Comparison of ENCODE assay signal across 28 mouse cellular contexts in the genomic region with DNA sequence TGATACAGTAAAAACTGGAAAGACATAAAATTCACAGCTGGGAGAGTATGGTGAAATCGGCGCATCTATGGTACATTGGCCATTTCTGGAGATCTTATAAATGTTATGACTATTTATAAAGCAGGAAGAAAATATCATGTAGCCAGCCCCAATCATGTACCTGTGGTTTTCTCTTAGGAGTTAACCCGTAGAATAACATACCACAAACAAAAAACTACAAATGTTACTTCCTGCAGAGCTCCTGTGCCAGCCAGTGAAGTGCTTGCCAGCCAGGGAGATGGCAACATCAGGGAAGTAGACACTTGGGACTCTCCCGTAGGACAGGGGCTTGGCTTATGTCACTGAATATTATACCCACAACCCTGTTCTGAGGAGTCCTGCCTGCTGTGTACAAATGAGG. TPM values are rescaled to one million over a fixed set of nuclear protein-coding genes. Genes with fewer than 3 reads are reported as not detected.
DNase-seq lines count a peak whose midpoint lies in the region; ATAC-seq and TF ChIP-seq lines count a peak whose summit lies in the region.
"Had no signal": no experiment of that assay in that cellular context is flagged by ENCODE, and none has a peak within 500 bp of the region (broad histone marks: within the 10 kb centered on the region; RNA-seq: fewer than 3 reads in every experiment).

No protein-coding gene starts in this region.

- no peak for ATAC-seq in liver, embryonic 11.5 days (replicated peaks; ENCODE audit: low FRiP score)
- ATAC-seq in liver, postnatal 0 days = no peak
- peak; percentile 35 to 43; a peak in 1 of 4 replicates for ATAC-seq in hematopoietic stem cell, adult 5-6 weeks (replicated peaks in 1 of 2; ENCODE audit: insufficient read depth in 1 of 2, low FRiP score in 2 of 2, low TSS enrichment in 1 of 2, low read depth in 1 of 2, poor library complexity in 2 of 2, severe bottlenecking in 2 of 2)
- ATAC-seq: activated CD4-positive, CD25-positive, alpha-beta regulatory T cell, adult 4 months; CD4-positive, CD25-positive, alpha-beta regulatory T cell, adult 4 months; forebrain, embryonic 13.5 days; forebrain, embryonic 15.5 days; forebrain, postnatal 0 days; Patski had no signal

- TF ChIP-seq CTCF in liver, postnatal 0 days (IDR thresholded peaks at IDR 0.05; ENCODE audit: low read depth) = no peak
- no peak for TF ChIP-seq CTCF in kidney, adult 2 months (conservative IDR thresholded peaks at IDR 0.05; ENCODE audit: insufficient read depth, insufficient read length, low read depth, low read length)

- no peak overlapping the region for H3K4me3 ChIP-seq in liver, embryonic 11.5 days (ENCODE audit: low read depth, low read length)
- no peak overlapping the region for H3K4me3 ChIP-seq in liver, postnatal 0 days (ENCODE audit: low read depth, low read length)
- no peak overlapping the region for H3K4me3 ChIP-seq in kidney, adult 2 months (ENCODE audit: insufficient read depth, low read depth, low read length)
- H3K4me3 ChIP-seq: embryonic facial prominence, embryonic 10.5 days; embryonic facial prominence, embryonic 12.5 days; forebrain, embryonic 13.5 days; forebrain, embryonic 15.5 days had no signal

- H3K4me2 ChIP-seq in liver, embryonic 11.5 days = no peak overlapping the region
- H3K4me2 ChIP-seq in liver, postnatal 0 days (ENCODE audit: low read depth, low read length) = no peak overlapping the region
- H3K4me2 ChIP-seq: embryonic facial prominence, embryonic 12.5 days; forebrain, embryonic 13.5 days; forebrain, embryonic 15.5 days had no signal

- H3K9me3 ChIP-seq in liver, embryonic 11.5 days (ENCODE audit: control insufficient read depth, low read length) = no peaks in the 10 kb centered on the region
- H3K9me3 ChIP-seq in liver, postnatal 0 days (ENCODE audit: low read length) = no peaks in the 10 kb centered on the region
- H3K9me3 ChIP-seq: embryonic facial prominence, embryonic 10.5 days; embryonic facial prominence, embryonic 12.5 days; forebrain, embryonic 13.5 days; forebrain, embryonic 15.5 days; G1E had no signal

- no peak overlapping the region for H3K9ac ChIP-seq in liver, embryonic 11.5 days (ENCODE audit: low read depth, low read length)
- no peak overlapping the region for H3K9ac ChIP-seq in liver, postnatal 0 days (replicated peaks)
- H3K9ac ChIP-seq: embryonic facial prominence, embryonic 12.5 days; forebrain, embryonic 13.5 days; forebrain, embryonic 15.5 days; forebrain, postnatal 0 days had no signal

- H3K27me3 ChIP-seq in liver, embryonic 11.5 days (replicated peaks; ENCODE audit: control insufficient read depth, insufficient read depth, low read length) = no peaks in the 10 kb centered on the region
- H3K27me3 ChIP-seq in liver, postnatal 0 days (ENCODE audit: insufficient read depth, low read length) = no peaks in the 10 kb centered on the region
- no peaks in the 10 kb centered on the region for H3K27me3 ChIP-seq in kidney, adult 2 months (replicated peaks; ENCODE audit: control insufficient read depth, insufficient read depth, low read length)
- H3K27me3 ChIP-seq: CH12.LX; embryonic facial prominence, embryonic 12.5 days; forebrain, embryonic 13.5 days; forebrain, embryonic 15.5 days; Patski had no signal

- no peak for TF ChIP-seq POLR2A in kidney, adult 2 months (IDR thresholded peaks at IDR 0.05; ENCODE audit: low read depth, low read length)

- 81% methylated on average over 4 of the region's 4 CpGs for WGBS in liver, embryonic 11.5 days
- WGBS in liver, postnatal 0 days (ENCODE audit: insufficient replicate concordance) = 73% methylated on average over 4 of the region's 4 CpGs
- 82% methylated on average over 4 of the region's 4 CpGs for WGBS in kidney, adult 2 months

- H3K27ac ChIP-seq in liver, embryonic 11.5 days (ENCODE audit: low read depth, low read length) = no peak overlapping the region
- no peak overlapping the region for H3K27ac ChIP-seq in liver, postnatal 0 days (ENCODE audit: low read depth)
- no peak overlapping the region for H3K27ac ChIP-seq in kidney, adult 2 months (ENCODE audit: insufficient read depth, low read depth, low read length)
- H3K27ac ChIP-seq: embryonic facial prominence, embryonic 10.5 days; embryonic facial prominence, embryonic 12.5 days; forebrain, embryonic 13.5 days; forebrain, embryonic 15.5 days had no signal

- DNase-seq in liver, embryonic 11.5 days (ENCODE audit: low spot score) = peak; percentile 15
- DNase-seq in liver, postnatal 0 days = no peak
- peak; percentile 21 for DNase-seq in 416B (ENCODE audit: low read depth)
- DNase-seq in kidney, adult 2 months = no peak
- DNase-seq: adrenal gland, adult 8-10 months; adrenal gland, postnatal 14 days; adrenal gland, postnatal 36 days; B cell, adult 2 months; cerebellum, adult 11-12 months; cerebellum, adult 2 months; cerebellum, adult 9-10 months; cerebellum, postnatal 10 days; cerebellum, postnatal 25 days; forebrain, postnatal 0 days had no signal

- peaks cover 4% of the 10 kb centered on the region; the same call in 1 of the 2 replicates for H3K4me1 ChIP-seq in liver, embryonic 11.5 days (replicated peaks; ENCODE audit: control insufficient read depth, insufficient read depth, low read length)
- peaks cover 3% of the 10 kb centered on the region; the same call in 1 of the 2 replicates for H3K4me1 ChIP-seq in liver, postnatal 0 days (ENCODE audit: insufficient read depth)
- H3K4me1 ChIP-seq in kidney, adult 2 months (ENCODE audit: control insufficient read depth, insufficient read depth, low read length) = peaks cover 3% of the 10 kb centered on the region; the same call in 1 of the 2 replicates

- TF ChIP-seq EP300 in liver, postnatal 0 days (IDR thresholded peaks at IDR 0.05; ENCODE audit: low read depth) = no peak

- no peaks in the 10 kb centered on the region for H3K36me3 ChIP-seq in liver, embryonic 11.5 days (ENCODE audit: control insufficient read depth, insufficient read depth, low read length)
- H3K36me3 ChIP-seq in liver, postnatal 0 days (replicated peaks; ENCODE audit: insufficient read depth, low read length) = no peaks in the 10 kb centered on the region
- no peaks in the 10 kb centered on the region for H3K36me3 ChIP-seq in kidney, adult 2 months (ENCODE audit: control insufficient read depth, insufficient read depth, low read length)
- H3K36me3 ChIP-seq: embryonic facial prominence, embryonic 10.5 days; embryonic facial prominence, embryonic 12.5 days; forebrain, embryonic 15.5 days; G1E had no signal

RNA-seq across cellular contexts. Expression of gene Gm10974, which starts 14.6 kb away (rescaled TPM):
- not detected in 2 replicates for polyA plus RNA-seq in liver, embryonic 11.5 days (2014; fragmentation: Nextera tagmentation; extraction: Ambion mirVana)
- polyA plus RNA-seq in liver, postnatal 0 days (2015; fragmentation: Nextera tagmentation; extraction: Ambion mirVana) = not detected in 2 replicates
- not detected in 2 replicates for total RNA-seq in hematopoietic stem cell, adult 5-6 weeks (2017)
- not detected in 2 replicates for polyA plus RNA-seq in kidney, adult 2 months (2012; rRNA removed)
- total RNA-seq: adrenal gland, adult 18-20 months; adrenal gland, adult 8-10 months; adrenal gland, postnatal 14 days; adrenal gland, postnatal 36 days; CH12.LX; forebrain, postnatal 0 days; G1E had no signal
- polyA plus RNA-seq: activated CD4-positive, CD25-positive, alpha-beta regulatory T cell, adult 4 months; CD4-positive, CD25-positive, alpha-beta regulatory T cell, adult 4 months; cerebellum, adult 2 months; cortical plate, adult 2 months; embryonic facial prominence, embryonic 10.5 days; embryonic facial prominence, embryonic 12.5 days; embryonic facial prominence, embryonic 14.5 days; forebrain, embryonic 11.5 days; forebrain, embryonic 13.5 days; forebrain, embryonic 15.5 days; forebrain, postnatal 0 days; G1E; Patski had no signal

RNA-seq across cellular contexts. Expression of gene Lrrk1, which starts 37.1 kb away (rescaled TPM):
- 8.9 and 9.3 TPM in 2 replicates for polyA plus RNA-seq in liver, embryonic 11.5 days (2014; fragmentation: Nextera tagmentation; extraction: Ambion mirVana)
- 2.6 and 3.0 TPM in 2 replicates for polyA plus RNA-seq in liver, postnatal 0 days (2015; fragmentation: Nextera tagmentation; extraction: Ambion mirVana)
- total RNA-seq in hematopoietic stem cell, adult 5-6 weeks (2017) = 13.6 and 29.3 TPM in 2 replicates
- 17.3 and 22.3 TPM in 2 replicates for polyA plus RNA-seq in kidney, adult 2 months (2012; rRNA removed)
- polyA plus RNA-seq: G1E had no signal

Comparison
In these comparisons a context has a peak if more than half of its experiments do, and no peak if none do; other contexts are left out.
1. DNase-seq: peak in liver, embryonic 11.5 days (single experiment) and 416B (single experiment); none in liver, postnatal 0 days (single experiment) and kidney, adult 2 months (single experiment).
2. ATAC-seq: peak in hematopoietic stem cell, adult 5-6 weeks (2 of 2); none in liver, embryonic 11.5 days (single experiment) and liver, postnatal 0 days (single experiment).